ENCODE assay signal across 13 mouse cellular contexts in genomic region chr15:84973544-84973871, GRCm38 (mm10). TPM values are rescaled to one million over a fixed set of nuclear protein-coding genes. Genes with fewer than 3 reads are reported as not detected.
DNase-seq lines count a peak whose midpoint lies in the region; ATAC-seq lines count a peak whose summit lies in the region.
"Had no signal": no experiment of that assay in that cellular context is flagged by ENCODE, and none has a peak within 500 bp of the region (broad histone marks: within the 10 kb centered on the region; RNA-seq: fewer than 3 reads in every experiment).

No protein-coding gene starts in this region.

- 19% methylated on average over 3 of the region's 3 CpGs for WGBS in hindbrain, embryonic 10.5 days
- WGBS in hindbrain, embryonic 14.5 days, result 9% methylated on average over 3 of the region's 3 CpGs
- 22% methylated on average over 3 of the region's 3 CpGs for WGBS in neural tube, embryonic 11.5 days
- WGBS in hindbrain, embryonic 15.5 days, result 18% methylated on average over 3 of the region's 3 CpGs
- 62% methylated on average over 3 of the region's 3 CpGs for WGBS in kidney, embryonic 16.5 days

- no peak for DNase-seq in hindbrain, embryonic 10.5 days (ENCODE audit: low spot score)
- DNase-seq in hindbrain, embryonic 14.5 days (ENCODE audit: low spot score), result no peak
- DNase-seq in neural tube, embryonic 11.5 days (ENCODE audit: low spot score), result no peak
- DNase-seq in neural tube, embryonic 10.5 days (ENCODE audit: extremely low spot score, low spot score), result no peak
- DNase-seq in gastrocnemius, postnatal 10 days, result no peak
- DNase-seq: adrenal gland, adult 2 months; lung, postnatal 10 days had no signal

- peaks cover 29% of the 10 kb centered on the region for H3K36me3 ChIP-seq in hindbrain, embryonic 10.5 days
- no peaks in the 10 kb centered on the region for H3K36me3 ChIP-seq in hindbrain, embryonic 14.5 days (replicated peaks; ENCODE audit: control insufficient read depth, insufficient read depth)
- H3K36me3 ChIP-seq in neural tube, embryonic 11.5 days (ENCODE audit: control insufficient read depth, insufficient read depth, low read length), result no peaks in the 10 kb centered on the region
- peaks cover 4% of the 10 kb centered on the region; the same call in 1 of the 2 replicates for H3K36me3 ChIP-seq in hindbrain, embryonic 15.5 days
- no peaks in the 10 kb centered on the region for H3K36me3 ChIP-seq in kidney, embryonic 16.5 days (ENCODE audit: insufficient read depth, low read length)

- H3K27ac ChIP-seq in hindbrain, embryonic 10.5 days, result peak overlapping the region; percentile 68
- H3K27ac ChIP-seq in hindbrain, embryonic 14.5 days, result no peak overlapping the region
- H3K27ac ChIP-seq in neural tube, embryonic 11.5 days (ENCODE audit: low read depth, low read length), result 0 out of 2 replicates have a peak overlapping the region, but pooled peaks have one; percentile 14
- peak overlapping the region; percentile 45; the same call in 1 of the 2 replicates for H3K27ac ChIP-seq in hindbrain, embryonic 15.5 days (replicated peaks)
- H3K27ac ChIP-seq in kidney, embryonic 16.5 days (ENCODE audit: low read length), result no peak overlapping the region
- H3K27ac ChIP-seq: limb, embryonic 13.5 days had no signal

- no peaks in the 10 kb centered on the region for H3K27me3 ChIP-seq in hindbrain, embryonic 10.5 days (ENCODE audit: insufficient read depth, poor library complexity, severe bottlenecking)
- H3K27me3 ChIP-seq in hindbrain, embryonic 14.5 days (ENCODE audit: control insufficient read depth, insufficient read depth, low read length), result no peaks in the 10 kb centered on the region
- no peaks in the 10 kb centered on the region for H3K27me3 ChIP-seq in neural tube, embryonic 11.5 days (ENCODE audit: control insufficient read depth, insufficient read depth, low read length)
- no peaks in the 10 kb centered on the region for H3K27me3 ChIP-seq in hindbrain, embryonic 15.5 days
- H3K27me3 ChIP-seq in kidney, embryonic 16.5 days (ENCODE audit: insufficient read depth, low read length), result no peaks in the 10 kb centered on the region
- H3K27me3 ChIP-seq: heart, embryonic 12.5 days; limb, embryonic 13.5 days had no signal

- peaks cover 53% of the 10 kb centered on the region for H3K4me1 ChIP-seq in hindbrain, embryonic 10.5 days (replicated peaks)
- peaks cover 18% of the 10 kb centered on the region for H3K4me1 ChIP-seq in hindbrain, embryonic 14.5 days (replicated peaks; ENCODE audit: control insufficient read depth, insufficient read depth, low read length)
- H3K4me1 ChIP-seq in neural tube, embryonic 11.5 days (ENCODE audit: control insufficient read depth, insufficient read depth, low read length), result peaks cover 31% of the 10 kb centered on the region
- peaks cover 42% of the 10 kb centered on the region for H3K4me1 ChIP-seq in hindbrain, embryonic 15.5 days (replicated peaks)
- no peaks in the 10 kb centered on the region for H3K4me1 ChIP-seq in kidney, embryonic 16.5 days (ENCODE audit: insufficient read depth, low read length)
- H3K4me1 ChIP-seq: limb, embryonic 13.5 days had no signal

- ATAC-seq in hindbrain, embryonic 14.5 days (ENCODE audit: low FRiP score), result no peak
- ATAC-seq in neural tube, embryonic 11.5 days (ENCODE audit: insufficient read depth, low FRiP score, low TSS enrichment), result no peak
- no peak for ATAC-seq in hindbrain, embryonic 15.5 days (ENCODE audit: low FRiP score, low read depth)
- ATAC-seq in kidney, embryonic 16.5 days (ENCODE audit: low FRiP score, low TSS enrichment), result no peak

- no peak overlapping the region for H3K4me2 ChIP-seq in hindbrain, embryonic 14.5 days (replicated peaks)
- no peak overlapping the region for H3K4me2 ChIP-seq in neural tube, embryonic 11.5 days (ENCODE audit: low read depth)
- H3K4me2 ChIP-seq in hindbrain, embryonic 15.5 days, result no peak overlapping the region
- no peak overlapping the region for H3K4me2 ChIP-seq in kidney, embryonic 16.5 days (replicated peaks; ENCODE audit: low read depth, low read length)
- H3K4me2 ChIP-seq: heart, embryonic 12.5 days; limb, embryonic 13.5 days had no signal

- H3K4me3 ChIP-seq in hindbrain, embryonic 10.5 days, result peak overlapping the region; percentile 4; the same call in 1 of the 2 replicates
- H3K4me3 ChIP-seq in hindbrain, embryonic 14.5 days (replicated peaks; ENCODE audit: low read length), result no peak overlapping the region
- no peak overlapping the region for H3K4me3 ChIP-seq in neural tube, embryonic 11.5 days (ENCODE audit: low read depth, low read length)
- no peak overlapping the region for H3K4me3 ChIP-seq in hindbrain, embryonic 15.5 days
- no peak overlapping the region for H3K4me3 ChIP-seq in kidney, embryonic 16.5 days (ENCODE audit: low read length)
- H3K4me3 ChIP-seq: heart, embryonic 12.5 days; limb, embryonic 13.5 days had no signal

- H3K9ac ChIP-seq in hindbrain, embryonic 14.5 days, result no peak overlapping the region
- no peak overlapping the region; the same call in 1 of the 2 replicates for H3K9ac ChIP-seq in neural tube, embryonic 11.5 days (ENCODE audit: low read length)
- H3K9ac ChIP-seq in hindbrain, embryonic 15.5 days, result no peak overlapping the region
- no peak overlapping the region for H3K9ac ChIP-seq in kidney, embryonic 16.5 days (replicated peaks; ENCODE audit: low read length)
- H3K9ac ChIP-seq: heart, embryonic 12.5 days; limb, embryonic 13.5 days had no signal

- no peaks in the 10 kb centered on the region for H3K9me3 ChIP-seq in hindbrain, embryonic 10.5 days
- H3K9me3 ChIP-seq in hindbrain, embryonic 14.5 days (ENCODE audit: control insufficient read depth, low read length), result no peaks in the 10 kb centered on the region
- H3K9me3 ChIP-seq in neural tube, embryonic 11.5 days (ENCODE audit: control insufficient read depth, low read length), result no peaks in the 10 kb centered on the region
- H3K9me3 ChIP-seq in hindbrain, embryonic 15.5 days, result no peaks in the 10 kb centered on the region
- H3K9me3 ChIP-seq in kidney, embryonic 16.5 days (ENCODE audit: low read length), result no peaks in the 10 kb centered on the region
- H3K9me3 ChIP-seq: heart, embryonic 12.5 days; limb, embryonic 13.5 days had no signal

RNA-seq across cellular contexts. Expression of gene 5031439G07Rik, which starts 14.8 kb away (rescaled TPM):
- polyA plus RNA-seq in hindbrain, embryonic 10.5 days (2016; fragmentation: Nextera tagmentation; extraction: Ambion mirVana), result 11.2 and 12.1 TPM in 2 replicates
- 19.2 and 27.8 TPM in 2 replicates for polyA plus RNA-seq in hindbrain, embryonic 14.5 days (2014; fragmentation: Nextera tagmentation; extraction: Ambion mirVana)
- polyA plus RNA-seq in neural tube, embryonic 11.5 days (2014; fragmentation: Nextera tagmentation; extraction: Ambion mirVana), result 36.4 and 39.3 TPM in 2 replicates
- polyA plus RNA-seq in hindbrain, embryonic 15.5 days (2015; fragmentation: Nextera tagmentation; extraction: Ambion mirVana), result 39.3 and 43.6 TPM in 2 replicates
- polyA plus RNA-seq in kidney, embryonic 16.5 days (2015; fragmentation: Nextera tagmentation; extraction: Ambion mirVana), result 7.1 and 7.2 TPM in 2 replicates
- 10 to 100 TPM; 23.5 to 27.3 TPM for total RNA-seq in gastrocnemius, postnatal 10 days (2021)

RNA-seq across cellular contexts. Expression of gene Upk3a, which starts 43.4 kb away (rescaled TPM):
- 0.15 and 0.47 TPM in 2 replicates for polyA plus RNA-seq in hindbrain, embryonic 10.5 days (2016; fragmentation: Nextera tagmentation; extraction: Ambion mirVana)
- 0.89 and 1.4 TPM in 2 replicates for polyA plus RNA-seq in hindbrain, embryonic 14.5 days (2014; fragmentation: Nextera tagmentation; extraction: Ambion mirVana)
- polyA plus RNA-seq in neural tube, embryonic 11.5 days (2014; fragmentation: Nextera tagmentation; extraction: Ambion mirVana), result not detected in 2 replicates
- polyA plus RNA-seq in hindbrain, embryonic 15.5 days (2015; fragmentation: Nextera tagmentation; extraction: Ambion mirVana), result 0.91 and 1.6 TPM in 2 replicates
- polyA plus RNA-seq in kidney, embryonic 16.5 days (2015; fragmentation: Nextera tagmentation; extraction: Ambion mirVana), result 65.9 and 74.8 TPM in 2 replicates
- not detected for total RNA-seq in gastrocnemius, postnatal 10 days (2021)
- total RNA-seq: adrenal gland, adult 2 months; gastrocnemius, adult 18-20 months had no signal
- polyA plus RNA-seq: adrenal gland, adult 2 months; heart, embryonic 12.5 days; limb, embryonic 13.5 days; spleen, adult 2 months had no signal

RNA-seq across cellular contexts. Expression of gene Nup50, which starts 50.3 kb away (rescaled TPM):
- 62.0 and 69.7 TPM in 2 replicates for polyA plus RNA-seq in hindbrain, embryonic 10.5 days (2016; fragmentation: Nextera tagmentation; extraction: Ambion mirVana)
- polyA plus RNA-seq in hindbrain, embryonic 14.5 days (2014; fragmentation: Nextera tagmentation; extraction: Ambion mirVana), result 24.2 and 25.3 TPM in 2 replicates
- polyA plus RNA-seq in neural tube, embryonic 11.5 days (2014; fragmentation: Nextera tagmentation; extraction: Ambion mirVana), result 61.5 and 63.4 TPM in 2 replicates
- 25.2 and 25.5 TPM in 2 replicates for polyA plus RNA-seq in hindbrain, embryonic 15.5 days (2015; fragmentation: Nextera tagmentation; extraction: Ambion mirVana)
- 40.6 and 42.8 TPM in 2 replicates for polyA plus RNA-seq in kidney, embryonic 16.5 days (2015; fragmentation: Nextera tagmentation; extraction: Ambion mirVana)
- 10 to 100 TPM; 14.5 to 17.9 TPM for total RNA-seq in gastrocnemius, postnatal 10 days (2021)

RNA-seq across cellular contexts. Expression of gene Gm29666, which starts 53.7 kb away (rescaled TPM):
- polyA plus RNA-seq in hindbrain, embryonic 10.5 days (2016; fragmentation: Nextera tagmentation; extraction: Ambion mirVana), result 0.90 and 1.2 TPM in 2 replicates
- 0.74 and 0.83 TPM in 2 replicates for polyA plus RNA-seq in hindbrain, embryonic 14.5 days (2014; fragmentation: Nextera tagmentation; extraction: Ambion mirVana)
- 0.77 and 0.81 TPM in 2 replicates for polyA plus RNA-seq in neural tube, embryonic 11.5 days (2014; fragmentation: Nextera tagmentation; extraction: Ambion mirVana)
- polyA plus RNA-seq in hindbrain, embryonic 15.5 days (2015; fragmentation: Nextera tagmentation; extraction: Ambion mirVana), result 0.98 and 1.0 TPM in 2 replicates
- 0.50 and 0.95 TPM in 2 replicates for polyA plus RNA-seq in kidney, embryonic 16.5 days (2015; fragmentation: Nextera tagmentation; extraction: Ambion mirVana)
- total RNA-seq in gastrocnemius, postnatal 10 days (2021), result under 1 TPM; 0.14 to 0.32 TPM

RNA-seq across cellular contexts. Expression of gene Fam118a, which starts 55.2 kb away (rescaled TPM):
- 29.6 and 37.2 TPM in 2 replicates for polyA plus RNA-seq in hindbrain, embryonic 10.5 days (2016; fragmentation: Nextera tagmentation; extraction: Ambion mirVana)
- 30.5 and 32.3 TPM in 2 replicates for polyA plus RNA-seq in hindbrain, embryonic 14.5 days (2014; fragmentation: Nextera tagmentation; extraction: Ambion mirVana)
- polyA plus RNA-seq in neural tube, embryonic 11.5 days (2014; fragmentation: Nextera tagmentation; extraction: Ambion mirVana), result 29.3 and 29.4 TPM in 2 replicates
- polyA plus RNA-seq in hindbrain, embryonic 15.5 days (2015; fragmentation: Nextera tagmentation; extraction: Ambion mirVana), result 30.1 and 30.8 TPM in 2 replicates
- polyA plus RNA-seq in kidney, embryonic 16.5 days (2015; fragmentation: Nextera tagmentation; extraction: Ambion mirVana), result 23.3 and 23.9 TPM in 2 replicates
- 1 to 10 TPM; 7.0 to 7.1 TPM for total RNA-seq in gastrocnemius, postnatal 10 days (2021)

Comparison
In these comparisons a context has a peak if more than half of its experiments do, and no peak if none do; other contexts are left out.
1. H3K27ac ChIP-seq: peak in hindbrain, embryonic 10.5 days (single experiment), neural tube, embryonic 11.5 days (single experiment) and hindbrain, embryonic 15.5 days (single experiment); none in hindbrain, embryonic 14.5 days (single experiment) and kidney, embryonic 16.5 days (single experiment).
2. RNA of gene Upk3a, which starts 43.4 kb away (polyA plus RNA-seq): 65.9 to 74.8 TPM in kidney, embryonic 16.5 days; 0.89 to 1.4 TPM in hindbrain, embryonic 14.5 days, 0.91 to 1.6 TPM in hindbrain, embryonic 15.5 days, 0.15 to 0.47 TPM in hindbrain, embryonic 10.5 days and not detected in neural tube, embryonic 11.5 days; every median in the first group is over 10 times any median in the second.